Mouse (Mus musculus) kidney, postnatal 0 days (tissue): ENCODE data around the gene Ttpal. TPM values are rescaled to one million over a fixed set of nuclear protein-coding genes. Genes with fewer than 3 reads are reported as not detected.

Source experiments
- ATAC-seq: fragments of 200-750 bp; cut with Nextera tagmentation; replicated peaks from 2 replicates; pipeline ENCODE4 v1.8.0; 2017; ENCODE audit warnings: low read depth, moderate number of reproducible peaks, moderate TSS enrichment, moderate library complexity; ENCODE audit not compliant: low FRiP score
- DNase-seq: peaks from one replicate; pipeline ENCODE4 v3.0.0-alpha.2; 2016; ENCODE audit warnings: low spot score
- H3K27ac ChIP-seq: fragments of 300-500 bp; sonication (generic); 2 replicates; pipeline ENCODE4 v1.5.1; 2014; ENCODE audit warnings: mild to moderate bottlenecking
- H3K27me3 ChIP-seq: fragments of 300-500 bp; sonication (generic); 2 replicates; pipeline ENCODE4 v1.6.1; 2014; ENCODE audit warnings: low read length, mixed read lengths; ENCODE audit not compliant: insufficient read depth
- H3K36me3 ChIP-seq: fragments of 300-500 bp; sonication (generic); 2 replicates; pipeline ENCODE4 v1.6.1; 2014; ENCODE audit warnings: low read length, mixed read lengths; ENCODE audit not compliant: insufficient read depth
- H3K4me1 ChIP-seq: fragments of 300-500 bp; sonication (generic); replicated peaks from 2 replicates; pipeline ENCODE4 v1.6.1; 2014; ENCODE audit warnings: antibody characterized with exemption, low read length, mixed read lengths; ENCODE audit not compliant: insufficient read depth
- H3K4me2 ChIP-seq: fragments of 300-500 bp; sonication (generic); 2 replicates; pipeline ENCODE4 v1.6.1; 2014; ENCODE audit warnings: mild to moderate bottlenecking, low read length, moderate library complexity, mixed read lengths
- H3K4me3 ChIP-seq: fragments of 300-500 bp; sonication (generic); replicated peaks from 2 replicates; pipeline ENCODE4 v1.5.1; 2014; ENCODE audit warnings: low read depth, low read length
- H3K9ac ChIP-seq: fragments of 300-500 bp; sonication (generic); 2 replicates; pipeline ENCODE4 v1.6.1; 2014; ENCODE audit warnings: low read depth, low read length
- H3K9me3 ChIP-seq: fragments of 300-500 bp; sonication (generic); replicated peaks from 2 replicates; pipeline ENCODE4 v1.6.1; 2016; ENCODE audit warnings: low read length, inconsistent platforms, mixed read lengths
- CTCF ChIP-seq: IDR thresholded peaks from 2 replicates; pipeline ENCODE4 v1.5.1; 2016; ENCODE audit warnings: antibody characterized with exemption, low read depth, mild to moderate bottlenecking, moderate library complexity
- WGBS: fragments of 180-500 bp; shearing (Covaris S2); extraction: QIAGEN DNeasy Blood & Tissue Kit; methylation state at CpG from one replicate; pipeline ENCODE4 v1.1.7; 2014; 5-methylcytosine and 5-hydroxymethylcytosine counted together
- polyA plus RNA-seq: library from polyadenylated mRNA; unstranded; fragments of >200 nt; fragmentation: Nextera tagmentation; extraction: Ambion mirVana; gene quantifications from 2 replicates; pipeline ENCODE4 v1.2.1, GENCODE M21; 2015

The Ttpal gene
- polyA plus RNA-seq, 1 experiment from 2014 or later = 18.1 TPM

GRCm38 (mm10) chr2:163662076-163662475 lies 60.0 kb downstream of the Ttpal start:
- no peak for DNase-seq
- Histone ChIP-seq H3K27me3 (no peaks in the 10 kb centered on the region), H3K4me1 (peaks cover 21% of the 10 kb centered on the region), H3K27ac (no peak overlapping the region), H3K4me3 (no peak overlapping the region), H3K36me3 (no peaks in the 10 kb centered on the region), H3K9ac (no peak overlapping the region), H3K9me3 (no peaks in the 10 kb centered on the region), H3K4me2 (0 out of 2 replicates have a peak overlapping the region, but pooled peaks have one; percentile 28)
- TF ChIP-seq CTCF = no peak
- ATAC-seq = no peak
- WGBS = 89% methylated on average over 5 of the region's 5 CpGs

- 62% methylated on average over 2 of the region's 2 CpGs for WGBS
- Histone ChIP-seq H3K27ac (no peak overlapping the region), H3K9ac (no peak overlapping the region), H3K27me3 (no peaks in the 10 kb centered on the region), H3K36me3 (no peaks in the 10 kb centered on the region), H3K4me3 (no peak overlapping the region), H3K4me1 (peaks cover 21% of the 10 kb centered on the region), H3K9me3 (no peaks in the 10 kb centered on the region), H3K4me2 (no peak overlapping the region)
- no peak for DNase-seq
- no peak for ATAC-seq
- TF ChIP-seq CTCF = no peak
Observed at GRCm38 (mm10) chr2:163662698-163663221, 60.6 kb downstream of the Ttpal start.

DNA sequence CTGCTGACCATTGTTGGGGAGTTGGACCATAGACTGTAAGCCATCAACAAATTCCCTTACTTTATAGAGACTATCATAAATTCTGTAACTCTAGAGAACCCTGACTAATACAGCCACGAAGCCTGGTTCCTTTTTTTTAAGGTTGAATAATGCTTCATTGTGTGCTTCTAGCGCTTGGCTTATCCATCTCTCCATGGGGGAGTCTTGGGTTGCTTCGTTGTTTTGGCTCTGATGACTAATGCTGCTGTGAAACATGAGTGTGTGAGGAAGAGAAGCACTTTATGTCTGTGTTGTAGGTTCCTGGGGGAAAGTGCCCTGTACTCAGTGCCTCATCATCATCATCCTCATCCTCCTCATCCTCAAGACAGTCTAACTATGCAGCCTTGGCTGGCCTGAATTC lies 61.8 kb downstream of the Ttpal start:
- Histone ChIP-seq H3K4me3 (no peak overlapping the region), H3K36me3 (no peaks in the 10 kb centered on the region), H3K4me2 (no peak overlapping the region), H3K4me1 (peaks cover 21% of the 10 kb centered on the region), H3K27ac (no peak overlapping the region), H3K27me3 (no peaks in the 10 kb centered on the region), H3K9ac (no peak overlapping the region), H3K9me3 (no peaks in the 10 kb centered on the region)
- no peak for ATAC-seq
- DNase-seq = no peak
- 42% methylated on average over 3 of the region's 3 CpGs for WGBS
- TF ChIP-seq CTCF = no peak

DNA sequence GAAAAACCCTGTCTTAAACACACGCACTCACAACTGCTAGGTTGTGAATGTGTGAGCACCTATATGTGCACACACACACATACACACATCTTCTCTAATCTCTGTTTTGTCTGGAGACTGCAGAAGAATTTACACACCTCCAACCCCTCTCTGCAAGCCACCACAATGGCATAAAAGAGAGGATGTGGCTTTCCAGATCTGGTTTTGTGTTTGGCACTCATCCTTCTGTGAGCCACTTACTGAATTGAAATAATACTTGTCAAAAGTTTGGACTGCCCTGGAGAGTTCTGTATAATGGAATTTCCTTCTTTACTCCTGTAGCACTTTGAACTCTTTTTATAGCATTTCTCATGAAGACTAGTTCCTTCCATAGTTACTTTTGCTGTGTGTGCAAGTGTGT lies 64.9 kb downstream of the Ttpal start:
- H3K9me3 ChIP-seq = no peaks in the 10 kb centered on the region
- no peaks in the 10 kb centered on the region for H3K27me3 ChIP-seq
- no peak for TF ChIP-seq CTCF
- DNase-seq (no peak), ATAC-seq (no peak)
- H3K4me2 ChIP-seq = no peak overlapping the region
- no peak overlapping the region for H3K27ac ChIP-seq
- peaks cover 9% of the 10 kb centered on the region; the same call in 1 of the 2 replicates for H3K4me1 ChIP-seq
- H3K4me3 ChIP-seq = no peak overlapping the region
- H3K36me3 ChIP-seq = no peaks in the 10 kb centered on the region
- H3K9ac ChIP-seq = no peak overlapping the region
- 96% methylated on average over 1 of the region's 1 CpGs for WGBS

Other genes starting within 250 kb of the Ttpal start
- 3.4 and 3.5 TPM in 2 replicates for gene Jph2, start 204.3 kb upstream of the Ttpal start, polyA plus RNA-seq
- 74.9 and 78.2 TPM in 2 replicates for gene Oser1, start 177.6 kb upstream of the Ttpal start, polyA plus RNA-seq
- 0.64 and 0.74 TPM in 2 replicates for gene Gdap1l1, start 163.8 kb upstream of the Ttpal start, polyA plus RNA-seq
- 10.3 and 10.4 TPM in 2 replicates for gene Fitm2, start 129.7 kb upstream of the Ttpal start, polyA plus RNA-seq
- 27.4 and 29.8 TPM in 2 replicates for gene R3hdml, start 110.0 kb upstream of the Ttpal start, polyA plus RNA-seq
- gene Hnf4a, start 95.5 kb upstream of the Ttpal start, polyA plus RNA-seq = 21.6 and 24.3 TPM in 2 replicates
- gene Serinc3, start 42.8 kb downstream of the Ttpal start, polyA plus RNA-seq = 66.6 and 72.5 TPM in 2 replicates
- 179 and 198 TPM in 2 replicates for gene Pkig, start 56.1 kb downstream of the Ttpal start, polyA plus RNA-seq
- gene Ada, start 147.9 kb downstream of the Ttpal start, polyA plus RNA-seq = 7.7 and 9.8 TPM in 2 replicates
- gene Ccn5, start 218.5 kb downstream of the Ttpal start, polyA plus RNA-seq = 0.17 and 0.28 TPM in 2 replicates